In genomic region chr4:151483299-151483976, GRCm38 (mm10) we compare ENCODE assay signal across 8 mouse cellular contexts.
DNase-seq lines count a peak whose midpoint lies in the region; ATAC-seq lines count a peak whose summit lies in the region.

No protein-coding gene starts in this region.

- H3K4me2 ChIP-seq in embryonic facial prominence, embryonic 15.5 days (replicated peaks) = no peak overlapping the region

- no peak overlapping the region for H3K27ac ChIP-seq in embryonic facial prominence, embryonic 15.5 days (replicated peaks)

- no peaks in the 10 kb centered on the region for H3K4me1 ChIP-seq in embryonic facial prominence, embryonic 15.5 days

- DNase-seq in Muller cell, postnatal 12 days (ENCODE audit: inconsistent ontology term) = peak; percentile 62
- peak; percentile 49 for DNase-seq in brain, embryonic 18.5 days (ENCODE audit: low read depth, low spot score)
- DNase-seq in heart, postnatal 4 days = peak; percentile 77
- DNase-seq in layer of hippocampus, adult 9-11 months = peak; percentile 52
- peak; percentile 46 to 59 for DNase-seq in lung, postnatal 4 days
- DNase-seq in right cerebral cortex, postnatal 10 days (ENCODE audit: low spot score in 2 of 2) = peak; percentile 78 to 88

- H3K4me3 ChIP-seq in embryonic facial prominence, embryonic 15.5 days (replicated peaks) = no peak overlapping the region

- peak; percentile 51 for ATAC-seq in embryonic facial prominence, embryonic 15.5 days (ENCODE audit: insufficient number of reproducible peaks, low FRiP score, low TSS enrichment, low read depth)
- no peak for ATAC-seq in activated CD4-positive, CD25-positive, alpha-beta regulatory T cell, adult 4 months

- no peaks in the 10 kb centered on the region for H3K9me3 ChIP-seq in embryonic facial prominence, embryonic 15.5 days (replicated peaks)

- 8% methylated on average over 21 of the region's 21 CpGs for WGBS in embryonic facial prominence, embryonic 15.5 days

- H3K36me3 ChIP-seq in embryonic facial prominence, embryonic 15.5 days = no peaks in the 10 kb centered on the region

- no peak overlapping the region for H3K9ac ChIP-seq in embryonic facial prominence, embryonic 15.5 days

- peaks cover 16% of the 10 kb centered on the region for H3K27me3 ChIP-seq in embryonic facial prominence, embryonic 15.5 days
